Mouse (Mus musculus): ENCODE measurements around the gene Oip5. TPM values are rescaled to one million over a fixed set of nuclear protein-coding genes. Genes with fewer than 3 reads are reported as not detected.
A peak's percentile ranks its signal among the peaks of the same experiment; 100 is the strongest.
"Not testable (repeated sequence)": the region's sequence is repeated elsewhere in the genome, so short reads cannot be mapped to it uniquely, and the experiment has no call there.

Gene Oip5
- 10.3 and 12.0 TPM in 2 replicates for polyA plus RNA-seq (2015; fragmentation: Nextera tagmentation; extraction: Ambion mirVana)

DNA sequence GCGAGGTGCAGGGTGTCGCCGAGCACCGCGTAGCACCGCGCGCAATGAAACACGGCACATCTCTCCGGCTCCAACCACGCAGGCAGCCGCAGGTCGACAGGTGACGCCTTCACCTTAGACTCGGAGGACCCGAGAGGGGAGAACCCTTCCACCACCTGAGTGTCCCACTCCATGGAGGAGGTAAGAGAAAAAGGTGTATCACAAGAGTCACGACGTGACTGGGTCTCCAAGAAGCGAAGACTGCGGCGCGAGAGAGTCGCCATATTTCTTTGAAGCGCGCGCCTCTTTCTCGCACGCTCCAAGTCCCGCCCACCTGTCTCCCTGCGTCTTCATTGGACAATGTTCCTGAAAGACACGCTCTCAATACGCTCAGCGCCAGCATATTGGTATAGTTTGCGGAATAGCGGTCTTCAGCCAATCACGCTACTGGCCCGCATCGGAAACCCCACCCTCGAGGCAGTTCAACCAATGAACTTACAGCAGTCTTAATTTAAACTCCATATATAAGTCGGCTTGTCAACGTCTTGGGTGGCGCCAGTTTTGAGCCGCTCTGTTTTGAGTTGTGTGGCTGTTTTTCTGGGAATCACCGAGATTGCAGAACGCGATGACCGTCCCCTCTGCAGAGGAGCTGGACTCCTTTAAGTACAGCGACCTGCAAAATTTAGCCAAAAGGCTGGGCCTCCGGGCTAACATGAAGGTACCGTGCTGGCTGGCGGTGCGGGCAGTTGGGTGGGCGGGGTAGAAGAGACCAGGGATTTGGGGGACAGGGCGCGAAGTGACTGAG lies at the start of gene Oip5, which contains the start of gene Nusap1:
TSS of gene Oip5 (minus strand) at position 271 of the 784 bp plus-strand sequence.
TSS of gene Nusap1 (plus strand) at position 100 of the 784 bp plus-strand sequence.
- no peaks in the 10 kb centered on the region for H3K36me3 ChIP-seq (ENCODE audit: control insufficient read depth, insufficient read depth)
- H3K4me3 ChIP-seq (replicated peaks; ENCODE audit: low read length) = peak within 1 kb of the TSS; percentile 58
- H3K27ac ChIP-seq (ENCODE audit: low read length) = no peak within 1 kb of the TSS
- H3K9me3 ChIP-seq (ENCODE audit: control insufficient read depth, low read length) = no peaks in the 10 kb centered on the region
- WGBS = under 1% methylated on average over 55 of the region's 55 CpGs
- no peaks in the 10 kb centered on the region for H3K27me3 ChIP-seq (replicated peaks; ENCODE audit: control insufficient read depth, insufficient read depth, low read length)
- peak; percentile 100 for ATAC-seq
- peak within 1 kb of the TSS; percentile 39 for H3K9ac ChIP-seq (replicated peaks; ENCODE audit: low read depth, low read length)
- peaks cover 12% of the 10 kb centered on the region for H3K4me1 ChIP-seq (replicated peaks; ENCODE audit: control insufficient read depth, insufficient read depth, low read length)
- peak within 1 kb of the TSS; percentile 78 for H3K4me2 ChIP-seq (ENCODE audit: low read length)

DNA sequence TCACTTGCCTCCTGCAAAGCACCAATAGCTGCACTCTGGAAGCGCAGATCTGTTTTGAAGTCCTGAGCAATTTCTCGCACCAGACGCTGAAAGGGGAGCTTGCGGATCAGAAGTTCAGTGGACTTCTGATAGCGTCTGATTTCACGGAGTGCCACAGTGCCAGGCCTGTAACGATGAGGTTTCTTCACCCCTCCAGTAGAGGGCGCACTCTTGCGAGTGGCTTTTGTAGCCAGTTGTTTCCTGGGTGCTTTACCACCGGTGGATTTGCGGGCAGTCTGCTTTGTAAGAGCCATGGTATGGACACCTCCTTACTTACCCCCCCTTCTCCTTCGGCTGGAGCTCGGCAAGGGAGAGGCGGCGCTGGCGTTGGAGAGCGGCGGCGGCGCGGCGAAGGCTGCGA lies 47.5 kb upstream of the Oip5 start:
- not testable (repeated sequence) for H3K4me3 ChIP-seq (replicated peaks; ENCODE audit: low read length); H3K27ac ChIP-seq (ENCODE audit: low read length); H3K9me3 ChIP-seq (ENCODE audit: control insufficient read depth, low read length); H3K36me3 ChIP-seq (ENCODE audit: control insufficient read depth, insufficient read depth); H3K27me3 ChIP-seq (replicated peaks; ENCODE audit: control insufficient read depth, insufficient read depth, low read length); ATAC-seq; H3K4me2 ChIP-seq (ENCODE audit: low read length); H3K4me1 ChIP-seq (replicated peaks; ENCODE audit: control insufficient read depth, insufficient read depth, low read length); H3K9ac ChIP-seq (replicated peaks; ENCODE audit: low read depth, low read length)
- WGBS = 76% methylated on average over 17 of the region's 23 CpGs

DNA sequence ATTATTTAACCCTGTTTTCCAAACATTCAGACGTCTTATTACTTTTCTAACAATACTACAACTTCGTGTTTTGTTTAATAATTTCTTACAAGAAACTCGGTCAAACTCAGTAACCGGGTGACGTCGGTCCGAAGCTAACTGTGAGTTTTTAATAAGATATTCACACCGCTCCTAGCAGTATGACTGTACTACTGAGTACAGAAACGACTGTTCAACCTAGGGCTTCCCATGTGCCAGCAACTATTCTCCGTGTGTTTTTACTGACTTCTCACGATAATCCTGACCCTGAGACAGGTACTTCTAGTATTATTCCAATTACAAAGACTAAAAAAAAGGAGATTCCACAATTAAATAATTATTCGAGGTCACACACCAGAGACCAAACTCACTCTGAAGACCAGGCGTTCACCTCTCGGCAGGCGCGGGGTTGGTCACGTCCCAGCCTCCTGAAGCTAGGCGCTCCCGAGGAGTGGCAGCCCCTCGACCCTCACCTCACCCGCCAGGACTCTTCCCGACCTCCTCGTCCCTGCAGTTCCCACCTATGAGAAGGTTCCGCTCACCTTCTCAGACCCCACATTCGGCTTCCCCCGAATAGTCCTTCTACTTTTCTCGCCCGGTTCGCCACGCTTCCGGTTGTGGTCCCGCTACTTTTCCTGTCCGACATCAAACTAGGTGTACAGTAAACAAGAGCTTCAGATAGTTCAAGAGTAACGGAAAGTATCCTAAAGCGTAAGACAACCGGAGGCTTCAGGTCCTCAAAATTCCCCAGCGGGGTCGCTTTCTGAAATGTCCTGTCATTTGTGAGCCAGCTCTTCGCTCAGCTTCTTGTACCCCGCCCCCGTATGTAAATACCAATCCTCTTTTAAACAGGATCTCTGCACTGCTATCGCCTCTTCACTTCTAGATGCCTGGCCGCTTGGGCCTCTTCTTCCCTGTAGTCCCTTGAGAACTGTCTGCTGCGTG lies 44.2 kb upstream of the Oip5 start, which contains the start of gene Ndufaf1:
TSS of gene Ndufaf1 (minus strand) at position 608 of the 963 bp plus-strand sequence.
- Histone ChIP-seq H3K36me3 (ENCODE audit: control insufficient read depth, insufficient read depth) (peaks cover 8% of the 10 kb centered on the region), H3K9ac (replicated peaks; ENCODE audit: low read depth, low read length) (peak within 1 kb of the TSS; percentile 87), H3K4me3 (replicated peaks; ENCODE audit: low read length) (peak within 1 kb of the TSS; percentile 69), H3K27me3 (replicated peaks; ENCODE audit: control insufficient read depth, insufficient read depth, low read length) (no peaks in the 10 kb centered on the region), H3K4me2 (ENCODE audit: low read length) (peak within 1 kb of the TSS; percentile 85), H3K4me1 (replicated peaks; ENCODE audit: control insufficient read depth, insufficient read depth, low read length) (peaks cover 9% of the 10 kb centered on the region), H3K9me3 (ENCODE audit: control insufficient read depth, low read length) (no peaks in the 10 kb centered on the region), H3K27ac (ENCODE audit: low read length) (no peak within 1 kb of the TSS)
- WGBS = 1% methylated on average over 44 of the region's 44 CpGs
- peak; percentile 86 for ATAC-seq

DNA sequence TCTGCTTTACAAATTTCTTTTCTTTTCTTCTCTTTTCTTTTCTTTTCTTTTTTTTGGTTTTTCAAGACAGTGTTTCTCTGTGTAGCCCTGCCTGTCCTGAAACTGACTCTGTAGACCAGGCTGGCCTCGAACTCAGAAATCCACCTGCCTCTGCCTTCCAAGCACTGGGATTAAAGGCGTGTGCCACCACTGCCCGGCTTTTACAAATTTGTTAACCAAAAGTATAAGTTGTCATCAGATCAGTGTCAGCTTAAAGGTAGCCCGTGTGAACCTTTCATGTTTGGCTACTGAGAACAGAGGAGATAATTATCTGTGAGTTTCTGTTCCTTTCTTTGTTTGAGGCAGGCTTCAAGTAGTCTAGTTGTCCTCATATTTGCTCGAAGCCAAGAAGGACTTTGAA lies 26.0 kb upstream of the Oip5 start:
- H3K27me3 ChIP-seq (replicated peaks; ENCODE audit: control insufficient read depth, insufficient read depth, low read length) = no peaks in the 10 kb centered on the region
- H3K9ac ChIP-seq (replicated peaks; ENCODE audit: low read depth, low read length) = no peak overlapping the region
- H3K27ac ChIP-seq (ENCODE audit: low read length) = no peak overlapping the region
- peaks cover 8% of the 10 kb centered on the region for H3K36me3 ChIP-seq (ENCODE audit: control insufficient read depth, insufficient read depth)
- no peaks in the 10 kb centered on the region for H3K4me1 ChIP-seq (replicated peaks; ENCODE audit: control insufficient read depth, insufficient read depth, low read length)
- no peak overlapping the region for H3K4me2 ChIP-seq (ENCODE audit: low read length)
- WGBS = 88% methylated on average over 5 of the region's 5 CpGs
- H3K4me3 ChIP-seq (replicated peaks; ENCODE audit: low read length) = no peak overlapping the region
- no peaks in the 10 kb centered on the region for H3K9me3 ChIP-seq (ENCODE audit: control insufficient read depth, low read length)
- no peak for ATAC-seq

DNA sequence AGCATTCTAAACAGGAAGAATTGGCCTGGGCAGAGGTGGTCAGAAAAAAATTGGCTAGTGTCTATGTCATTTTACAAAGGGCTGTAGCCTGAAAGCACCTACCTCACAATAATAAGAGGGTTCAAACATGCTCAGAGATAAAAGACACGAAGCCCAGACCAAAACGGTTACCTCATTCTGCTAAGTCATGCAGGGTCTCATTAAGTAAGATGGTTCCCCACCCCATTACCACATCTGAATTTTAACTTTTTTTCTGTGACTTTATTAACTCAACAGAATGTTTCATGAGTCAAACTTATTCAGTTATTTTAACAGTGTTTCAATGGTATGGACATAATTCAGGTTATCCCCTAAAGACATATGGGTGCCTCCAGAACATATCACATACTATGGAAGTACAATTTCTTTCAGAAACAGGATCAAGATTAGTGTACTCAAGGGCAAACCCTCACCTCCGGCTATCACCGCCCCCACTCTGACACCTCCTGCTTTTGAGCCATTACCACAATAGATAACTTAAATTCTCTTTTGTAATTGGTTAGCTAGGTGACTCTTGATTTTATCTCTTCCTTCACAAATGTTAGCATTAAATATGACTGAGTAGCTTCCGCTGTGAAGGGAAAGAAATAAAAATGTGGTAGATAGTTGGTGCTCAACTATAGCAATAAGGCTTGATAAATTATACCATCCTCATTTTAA lies 23.1 kb upstream of the Oip5 start:
- Histone ChIP-seq H3K4me1 (replicated peaks; ENCODE audit: control insufficient read depth, insufficient read depth, low read length) (no peaks in the 10 kb centered on the region), H3K27ac (ENCODE audit: low read length) (no peak overlapping the region), H3K36me3 (ENCODE audit: control insufficient read depth, insufficient read depth) (peaks cover 3% of the 10 kb centered on the region; the same call in 1 of the 2 replicates), H3K9me3 (ENCODE audit: control insufficient read depth, low read length) (no peaks in the 10 kb centered on the region), H3K9ac (replicated peaks; ENCODE audit: low read depth, low read length) (no peak overlapping the region), H3K4me2 (ENCODE audit: low read length) (no peak overlapping the region), H3K27me3 (replicated peaks; ENCODE audit: control insufficient read depth, insufficient read depth, low read length) (no peaks in the 10 kb centered on the region), H3K4me3 (replicated peaks; ENCODE audit: low read length) (no peak overlapping the region)
- no peak for ATAC-seq
- 93% methylated on average over 5 of the region's 5 CpGs for WGBS

DNA sequence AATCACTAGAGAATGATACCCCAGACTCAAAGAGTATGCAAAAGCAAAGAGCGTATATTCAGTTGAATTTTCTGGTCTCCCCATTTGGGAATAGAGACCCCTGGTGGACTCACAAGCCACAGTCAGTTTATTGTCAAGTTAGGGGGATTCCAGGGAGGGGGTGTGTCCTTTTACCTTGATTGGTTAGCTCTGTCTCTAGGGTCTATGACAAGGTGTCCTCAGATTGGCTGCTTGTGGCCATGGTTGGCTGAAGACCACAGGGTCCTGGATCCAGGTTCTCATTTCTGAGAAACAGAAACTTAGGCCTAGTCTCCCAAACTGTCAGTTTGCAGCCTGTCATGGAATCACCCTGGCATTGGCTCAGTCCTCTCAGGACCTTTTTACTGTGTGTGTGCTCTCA lies 18.5 kb upstream of the Oip5 start:
- no peak for ATAC-seq

DNA sequence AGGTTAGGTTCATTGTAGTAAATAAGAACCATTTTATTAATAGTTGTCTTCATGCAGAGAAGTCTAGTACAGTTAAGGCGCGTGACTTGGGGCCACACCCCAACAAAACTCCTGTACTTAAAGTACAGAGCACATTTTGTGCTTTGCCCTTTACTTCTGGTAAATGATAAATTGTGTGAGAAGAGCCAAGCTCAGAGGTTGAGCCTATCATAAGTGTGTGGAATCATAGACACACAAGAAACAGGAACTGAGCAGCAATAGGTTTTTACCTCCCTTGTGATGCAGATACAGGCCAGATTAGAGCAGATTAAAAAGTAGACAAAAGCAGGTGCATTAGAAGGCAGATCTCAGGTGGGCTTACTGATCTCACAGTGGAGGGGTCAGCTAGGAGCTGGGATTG lies 3.0 kb upstream of the Oip5 start:
- no peaks in the 10 kb centered on the region for H3K36me3 ChIP-seq (ENCODE audit: control insufficient read depth, insufficient read depth)
- no peaks in the 10 kb centered on the region for H3K9me3 ChIP-seq (ENCODE audit: control insufficient read depth, low read length)
- ATAC-seq = no peak
- H3K27me3 ChIP-seq (replicated peaks; ENCODE audit: control insufficient read depth, insufficient read depth, low read length) = no peaks in the 10 kb centered on the region
- H3K4me1 ChIP-seq (replicated peaks; ENCODE audit: control insufficient read depth, insufficient read depth, low read length) = peaks cover 12% of the 10 kb centered on the region
- 98% methylated on average over 2 of the region's 2 CpGs for WGBS
- no peak overlapping the region for H3K9ac ChIP-seq (replicated peaks; ENCODE audit: low read depth, low read length)
- no peak overlapping the region for H3K4me3 ChIP-seq (replicated peaks; ENCODE audit: low read length)
- 0 out of 2 replicates have a peak overlapping the region, but pooled peaks have one; percentile 2 for H3K4me2 ChIP-seq (ENCODE audit: low read length)
- H3K27ac ChIP-seq (ENCODE audit: low read length) = no peak overlapping the region

More for the DNA sequence above, 18.5 kb upstream of the Oip5 start:
- Histone ChIP-seq H3K27me3 (replicated peaks; ENCODE audit: control insufficient read depth, insufficient read depth, low read length) (no peaks in the 10 kb centered on the region), H3K4me3 (replicated peaks; ENCODE audit: low read length) (no peak overlapping the region), H3K27ac (ENCODE audit: low read length) (no peak overlapping the region), H3K4me1 (replicated peaks; ENCODE audit: control insufficient read depth, insufficient read depth, low read length) (no peaks in the 10 kb centered on the region), H3K36me3 (ENCODE audit: control insufficient read depth, insufficient read depth) (0 out of 2 replicates have a peak, but pooled peaks cover 6% of the 10 kb centered on the region), H3K4me2 (ENCODE audit: low read length) (no peak overlapping the region), H3K9ac (replicated peaks; ENCODE audit: low read depth, low read length) (no peak overlapping the region), H3K9me3 (ENCODE audit: control insufficient read depth, low read length) (no peaks in the 10 kb centered on the region)
- WGBS = 72% methylated on average over 1 of the region's 1 CpGs

DNA sequence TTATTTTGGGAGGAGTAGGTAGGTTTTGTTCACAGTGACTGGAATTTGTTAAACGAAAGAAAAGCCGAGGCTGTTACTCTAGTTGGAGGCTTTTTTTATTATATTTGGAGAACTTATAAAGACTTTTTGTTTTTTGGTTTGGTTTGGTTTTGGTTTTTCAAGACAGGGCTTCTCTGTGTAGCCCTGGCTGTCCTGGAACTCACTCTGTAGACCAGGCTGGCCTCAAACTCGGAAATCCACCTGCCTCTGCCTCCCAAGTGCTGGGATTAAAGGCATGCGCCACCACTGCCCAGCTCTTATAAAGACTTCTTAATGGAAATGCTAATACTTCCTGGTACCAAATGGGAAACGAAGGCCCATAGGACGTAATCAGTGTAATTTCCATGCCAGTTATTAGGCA lies 733 bp upstream of the Oip5 start:
- 7% methylated on average over 6 of the region's 6 CpGs for WGBS

More for the DNA sequence above, 733 bp upstream of the Oip5 start:
- not testable (repeated sequence) for H3K36me3 ChIP-seq (ENCODE audit: control insufficient read depth, insufficient read depth); H3K27ac ChIP-seq (ENCODE audit: low read length); H3K27me3 ChIP-seq (replicated peaks; ENCODE audit: control insufficient read depth, insufficient read depth, low read length); H3K9me3 ChIP-seq (ENCODE audit: control insufficient read depth, low read length); ATAC-seq
- Histone ChIP-seq H3K4me2 (ENCODE audit: low read length) (peak overlapping the region; percentile 72), H3K9ac (replicated peaks; ENCODE audit: low read depth, low read length) (peak overlapping the region; percentile 27), H3K4me3 (replicated peaks; ENCODE audit: low read length) (peak overlapping the region; percentile 58), H3K4me1 (replicated peaks; ENCODE audit: control insufficient read depth, insufficient read depth, low read length) (peaks cover 12% of the 10 kb centered on the region)
